Mouse (Mus musculus): Measurements from ENCODE around the gene Galnt16. TPM values are rescaled to one million over a fixed set of nuclear protein-coding genes. Genes with fewer than 3 reads are reported as not detected.

The Galnt16 gene
- polyA plus RNA-seq, 1 experiment: 1.2 TPM

DNA sequence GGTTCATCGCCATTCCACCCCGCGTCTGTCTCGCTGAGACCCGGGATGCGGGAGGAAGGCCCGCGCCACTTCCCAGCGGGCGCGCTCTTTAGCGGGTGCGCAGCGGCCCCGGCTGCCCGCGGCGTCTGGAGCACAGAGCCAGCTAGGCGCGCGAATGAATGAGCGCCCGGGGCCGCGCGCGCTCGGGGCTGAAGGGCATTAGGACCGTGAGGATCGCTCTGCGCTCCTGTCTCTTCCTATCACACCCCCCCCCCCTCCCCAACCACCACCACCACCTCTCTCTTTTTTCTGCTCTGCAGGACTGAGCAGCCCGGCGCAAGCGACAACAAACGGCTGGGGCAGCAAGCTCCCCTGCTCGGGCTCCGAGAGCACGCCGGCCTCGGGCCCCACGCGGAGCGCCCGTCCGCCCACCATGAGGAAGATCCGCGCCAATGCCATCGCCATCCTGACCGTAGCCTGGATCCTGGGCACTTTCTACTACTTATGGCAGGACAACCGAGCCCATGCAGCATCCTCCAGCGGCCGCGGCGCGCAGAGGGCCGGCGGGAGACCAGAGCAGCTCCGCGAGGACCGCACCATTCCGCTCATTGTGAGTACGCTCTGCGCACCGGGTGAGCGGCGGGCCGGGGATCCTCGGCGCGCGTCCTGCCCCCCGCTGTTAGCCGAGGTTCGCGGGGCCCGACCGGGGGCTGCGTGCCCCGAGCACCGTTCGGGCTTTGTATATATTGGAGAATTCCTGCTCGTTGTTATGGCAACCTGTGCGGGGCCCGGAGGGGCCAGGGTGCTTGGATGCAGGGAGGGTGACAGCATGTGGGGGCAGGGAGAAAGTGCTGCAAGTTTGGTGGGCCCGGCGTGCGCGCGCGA is 912 bp downstream of the Galnt16 start:
- H3K27me3 ChIP-seq (ENCODE audit: control insufficient read depth, insufficient read depth, low read length): peaks cover 12% of the 10 kb centered on the region
- no peak for DNase-seq (ENCODE audit: low read depth in 1 of 2, low spot score in 2 of 2)
- H3K4me1 ChIP-seq (ENCODE audit: control insufficient read depth, insufficient read depth, insufficient read length): no peaks in the 10 kb centered on the region
- TF ChIP-seq POLR2A (IDR thresholded peaks at IDR 0.05; ENCODE audit: low read depth, low read length): no peak
- TF ChIP-seq CTCF (IDR thresholded peaks at IDR 0.05; ENCODE audit: extremely low read depth, insufficient read depth, insufficient read length, insufficient replicate concordance): no peak
- no peak overlapping the region for H3K27ac ChIP-seq (ENCODE audit: insufficient read depth, low read length)
- no peaks in the 10 kb centered on the region for H3K36me3 ChIP-seq (ENCODE audit: control insufficient read depth, insufficient read depth, low read length)
- H3K4me3 ChIP-seq (ENCODE audit: extremely low read depth, insufficient read depth, insufficient read length): peak overlapping the region; percentile 6; the same call in 1 of the 2 replicates
- 2% methylated on average over 88 of the region's 90 CpGs for WGBS

DNA sequence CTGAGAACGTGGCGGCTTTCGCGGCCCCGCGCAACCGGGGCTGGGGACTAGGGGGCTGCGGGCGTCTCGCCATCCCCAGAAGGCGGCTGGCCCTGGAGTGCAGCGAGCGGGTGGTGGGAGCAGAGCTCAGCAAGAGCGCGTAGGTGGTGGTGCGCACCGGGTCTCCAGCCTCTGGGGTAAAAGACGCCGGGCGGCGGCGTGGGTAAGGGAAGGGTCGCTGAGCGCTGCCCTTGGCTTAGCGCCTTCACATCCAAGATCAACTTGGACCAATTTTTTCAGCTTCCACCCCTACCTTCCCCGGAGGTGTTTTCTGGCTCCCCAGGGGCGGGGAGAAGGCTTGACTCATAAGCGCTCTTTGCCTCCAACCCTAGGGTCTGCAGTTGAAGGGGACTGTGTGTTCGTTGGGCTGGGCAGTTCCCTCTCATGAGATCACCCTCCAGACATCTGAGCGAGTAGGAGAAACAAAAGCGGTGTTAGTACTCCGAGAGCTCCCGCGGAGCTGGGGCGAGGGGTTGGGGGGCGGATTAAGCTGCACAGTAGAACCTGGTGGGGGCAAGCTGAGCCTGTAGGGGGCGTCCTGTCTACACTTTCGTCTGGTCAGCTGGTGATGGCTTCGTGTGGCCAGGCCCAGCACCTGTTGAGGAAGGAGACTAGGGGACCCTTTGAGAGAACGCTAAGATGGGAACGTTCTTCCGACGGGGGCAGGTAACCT is 1.7 kb downstream of the Galnt16 start:
- Histone ChIP-seq H3K27me3 (ENCODE audit: control insufficient read depth, insufficient read depth, low read length) (peaks cover 12% of the 10 kb centered on the region), H3K27ac (ENCODE audit: insufficient read depth, low read length) (no peak overlapping the region), H3K36me3 (ENCODE audit: control insufficient read depth, insufficient read depth, low read length) (no peaks in the 10 kb centered on the region), H3K4me3 (ENCODE audit: extremely low read depth, insufficient read depth, insufficient read length) (no peak overlapping the region), H3K4me1 (ENCODE audit: control insufficient read depth, insufficient read depth, insufficient read length) (no peaks in the 10 kb centered on the region)
- WGBS: 9% methylated on average over 42 of the region's 43 CpGs
- no peak for TF ChIP-seq CTCF (IDR thresholded peaks at IDR 0.05; ENCODE audit: extremely low read depth, insufficient read depth, insufficient read length, insufficient replicate concordance)
- TF ChIP-seq POLR2A (IDR thresholded peaks at IDR 0.05; ENCODE audit: low read depth, low read length): no peak
- DNase-seq (ENCODE audit: low read depth in 1 of 2, low spot score in 2 of 2): no peak

- no peak for TF ChIP-seq CTCF (IDR thresholded peaks at IDR 0.05; ENCODE audit: extremely low read depth, insufficient read depth, insufficient read length, insufficient replicate concordance)
- no peak for TF ChIP-seq POLR2A (IDR thresholded peaks at IDR 0.05; ENCODE audit: low read depth, low read length)
- H3K27me3 ChIP-seq (ENCODE audit: control insufficient read depth, insufficient read depth, low read length): peaks cover 12% of the 10 kb centered on the region
These were observed 3.9 kb downstream of the Galnt16 start for GRCm38 (mm10) chr12:80522006-80522405.

DNA sequence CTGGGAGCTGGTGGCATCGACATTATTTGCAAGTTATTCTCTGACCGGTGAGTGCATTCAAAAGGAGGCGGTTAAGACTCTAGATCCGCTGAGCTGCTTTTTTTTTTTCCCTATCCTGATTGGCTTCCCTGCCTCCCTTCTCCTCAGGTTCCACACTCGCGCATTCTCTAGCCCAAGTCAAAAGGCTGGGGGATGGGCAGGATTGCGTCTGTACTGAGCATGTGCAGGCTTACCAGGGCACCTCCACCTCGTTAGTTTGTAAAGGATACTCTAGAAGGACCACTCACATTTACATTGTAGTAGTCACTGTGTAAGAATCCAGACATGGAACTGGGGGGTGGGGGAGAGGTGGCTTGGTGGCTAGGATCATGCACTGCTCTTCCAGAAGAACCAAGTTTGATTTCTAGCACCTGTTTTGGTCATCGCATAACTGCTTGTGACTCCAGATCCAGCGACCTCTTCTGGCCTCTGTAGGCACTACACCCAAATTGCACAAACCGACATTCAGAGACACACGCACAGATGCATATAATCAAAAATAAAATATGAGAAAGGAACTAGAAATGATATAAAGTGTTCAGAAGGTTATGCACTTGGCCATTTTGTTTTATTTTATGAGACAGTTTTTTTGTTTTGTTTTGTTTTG is 6.3 kb downstream of the Galnt16 start:
- Histone ChIP-seq H3K4me3 (ENCODE audit: extremely low read depth, insufficient read depth, insufficient read length) (no peak overlapping the region), H3K27ac (ENCODE audit: insufficient read depth, low read length) (no peak overlapping the region), H3K27me3 (ENCODE audit: control insufficient read depth, insufficient read depth, low read length) (peaks cover 2% of the 10 kb centered on the region; the same call in 1 of the 2 replicates), H3K36me3 (ENCODE audit: control insufficient read depth, insufficient read depth, low read length) (no peaks in the 10 kb centered on the region), H3K4me1 (ENCODE audit: control insufficient read depth, insufficient read depth, insufficient read length) (no peaks in the 10 kb centered on the region)
- no peak for TF ChIP-seq POLR2A (IDR thresholded peaks at IDR 0.05; ENCODE audit: low read depth, low read length)
- no peak for TF ChIP-seq CTCF (IDR thresholded peaks at IDR 0.05; ENCODE audit: extremely low read depth, insufficient read depth, insufficient read length, insufficient replicate concordance)
- DNase-seq (ENCODE audit: low read depth in 1 of 2, low spot score in 2 of 2): no peak
- WGBS: 57% methylated on average over 12 of the region's 12 CpGs

More at GRCm38 (mm10) chr12:80522006-80522405, 3.9 kb downstream of the Galnt16 start:
- no peak for DNase-seq (ENCODE audit: low read depth in 1 of 2, low spot score in 2 of 2)
- WGBS: 72% methylated on average over 3 of the region's 3 CpGs
- Histone ChIP-seq H3K4me3 (ENCODE audit: extremely low read depth, insufficient read depth, insufficient read length) (no peak overlapping the region), H3K4me1 (ENCODE audit: control insufficient read depth, insufficient read depth, insufficient read length) (no peaks in the 10 kb centered on the region), H3K36me3 (ENCODE audit: control insufficient read depth, insufficient read depth, low read length) (no peaks in the 10 kb centered on the region), H3K27ac (ENCODE audit: insufficient read depth, low read length) (no peak overlapping the region)

DNA sequence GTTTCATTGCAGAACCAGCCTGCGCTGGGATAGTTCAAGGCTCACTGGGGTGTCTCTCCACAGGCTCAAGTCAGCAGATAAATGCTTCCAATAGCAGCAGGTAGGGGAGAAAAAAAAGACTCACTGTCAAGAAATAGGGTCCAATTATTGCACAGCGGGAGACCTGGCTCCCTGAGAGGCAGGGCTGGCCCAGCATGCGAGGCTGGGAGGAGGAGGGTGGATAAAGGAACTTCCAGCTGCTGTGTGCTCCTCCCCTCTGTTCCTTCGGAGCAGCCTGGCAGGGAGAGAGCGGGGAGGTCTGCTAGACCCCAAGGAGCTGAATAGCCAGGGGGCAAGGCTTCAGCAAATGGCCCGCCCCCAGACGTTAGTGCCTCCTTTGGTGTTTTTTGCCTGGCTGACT is 7.4 kb downstream of the Galnt16 start:
- H3K27me3 ChIP-seq (ENCODE audit: control insufficient read depth, insufficient read depth, low read length): no peaks in the 10 kb centered on the region
- H3K4me3 ChIP-seq (ENCODE audit: extremely low read depth, insufficient read depth, insufficient read length): no peak overlapping the region
- WGBS: 60% methylated on average over 7 of the region's 7 CpGs

GRCm38 (mm10) chr12:80526511-80526910 is 8.4 kb downstream of the Galnt16 start:
- H3K27ac ChIP-seq (ENCODE audit: insufficient read depth, low read length): no peak overlapping the region
- no peaks in the 10 kb centered on the region for H3K36me3 ChIP-seq (ENCODE audit: control insufficient read depth, insufficient read depth, low read length)
- no peaks in the 10 kb centered on the region for H3K4me1 ChIP-seq (ENCODE audit: control insufficient read depth, insufficient read depth, insufficient read length)
- H3K27me3 ChIP-seq (ENCODE audit: control insufficient read depth, insufficient read depth, low read length): no peaks in the 10 kb centered on the region
- DNase-seq (ENCODE audit: low read depth in 1 of 2, low spot score in 2 of 2): no peak
- 68% methylated on average over 2 of the region's 2 CpGs for WGBS
- H3K4me3 ChIP-seq (ENCODE audit: extremely low read depth, insufficient read depth, insufficient read length): no peak overlapping the region
- no peak for TF ChIP-seq POLR2A (IDR thresholded peaks at IDR 0.05; ENCODE audit: low read depth, low read length)
- TF ChIP-seq CTCF (IDR thresholded peaks at IDR 0.05; ENCODE audit: extremely low read depth, insufficient read depth, insufficient read length, insufficient replicate concordance): no peak

More for the DNA sequence above, 7.4 kb downstream of the Galnt16 start:
- no peak for DNase-seq (ENCODE audit: low read depth in 1 of 2, low spot score in 2 of 2)
- Histone ChIP-seq H3K36me3 (ENCODE audit: control insufficient read depth, insufficient read depth, low read length) (no peaks in the 10 kb centered on the region), H3K27ac (ENCODE audit: insufficient read depth, low read length) (no peak overlapping the region), H3K4me1 (ENCODE audit: control insufficient read depth, insufficient read depth, insufficient read length) (no peaks in the 10 kb centered on the region)
- TF ChIP-seq CTCF (IDR thresholded peaks at IDR 0.05; ENCODE audit: extremely low read depth, insufficient read depth, insufficient read length, insufficient replicate concordance): no peak
- no peak for TF ChIP-seq POLR2A (IDR thresholded peaks at IDR 0.05; ENCODE audit: low read depth, low read length)

All from spleen, adult 2 months (tissue).